Mouse (Mus musculus): ENCODE data around the gene Bsnd. TPM values are rescaled to one million over a fixed set of nuclear protein-coding genes. Genes with fewer than 3 reads are reported as not detected.

Gene Bsnd
- total RNA-seq, 1 experiment: 0.09 TPM

- H3K36me3 ChIP-seq (ENCODE audit: control insufficient read depth, insufficient read depth, low read length, poor library complexity, severe bottlenecking): no peaks in the 10 kb centered on the region
- in situ Hi-C loops (cut with MboI; ENCODE audit: low sequenced_read_pairs in 2 of 2, unreplicated experiment in 2 of 2): no loop called here
- no peak for TF ChIP-seq HCFC1 (IDR thresholded peaks at IDR 0.05; ENCODE audit: borderline replicate concordance, insufficient read depth, low read length)
- TF ChIP-seq MAFK (IDR thresholded peaks at IDR 0.05; ENCODE audit: insufficient read depth, low read depth, low read length): no peak
- no peak for TF ChIP-seq ZC3H11A (IDR thresholded peaks at IDR 0.05; ENCODE audit: borderline replicate concordance, low read depth, low read length)
- no peak for TF ChIP-seq CHD2 (IDR thresholded peaks at IDR 0.05; ENCODE audit: low read depth, low read length)
- no peak for TF ChIP-seq ZNF384 (IDR thresholded peaks at IDR 0.05; ENCODE audit: low read depth, low read length)
- DNase-seq (ENCODE audit: low read depth, low spot score): no peak
- no peak overlapping the region for H3K27ac ChIP-seq (ENCODE audit: insufficient read depth, low read depth, low read length, poor library complexity, severe bottlenecking)
- H3K4me1 ChIP-seq (ENCODE audit: control insufficient read depth in 2 of 2, insufficient read depth in 2 of 2, low read length in 2 of 2, poor library complexity in 1 of 2): peaks cover 0 to 5% of the 10 kb centered on the region in 2 experiments; a peak in 1 of 4 replicates
- H3K9me3 ChIP-seq (ENCODE audit: control insufficient read depth, insufficient read depth, low read depth, low read length): no peaks in the 10 kb centered on the region
- no peak overlapping the region for H3K9ac ChIP-seq (ENCODE audit: insufficient read depth, low read depth, low read length, poor library complexity, severe bottlenecking)
- no peak overlapping the region for H3K4me3 ChIP-seq (ENCODE audit: insufficient read depth in 1 of 2, low read depth in 1 of 2, low read length in 2 of 2, poor library complexity in 1 of 2, severe bottlenecking in 1 of 2)
These were observed 32.9 kb upstream of the Bsnd start for GRCm38 (mm10) chr4:106525001-106525400.

- Histone ChIP-seq H3K9ac (ENCODE audit: insufficient read depth, low read depth, low read length, poor library complexity, severe bottlenecking) (no peak overlapping the region), H3K36me3 (ENCODE audit: control insufficient read depth, insufficient read depth, low read length, poor library complexity, severe bottlenecking) (no peaks in the 10 kb centered on the region), H3K4me1 (ENCODE audit: control insufficient read depth in 2 of 2, insufficient read depth in 2 of 2, low read length in 2 of 2, poor library complexity in 1 of 2) (peaks cover 0 to 3% of the 10 kb centered on the region in 2 experiments; a peak in 1 of 4 replicates), H3K4me3 (ENCODE audit: insufficient read depth in 1 of 2, low read depth in 1 of 2, low read length in 2 of 2, poor library complexity in 1 of 2, severe bottlenecking in 1 of 2) (no peak overlapping the region), H3K27ac (ENCODE audit: insufficient read depth, low read depth, low read length, poor library complexity, severe bottlenecking) (no peak overlapping the region), H3K9me3 (ENCODE audit: control insufficient read depth, insufficient read depth, low read depth, low read length) (no peaks in the 10 kb centered on the region)
- no peak for DNase-seq (ENCODE audit: low read depth, low spot score)
- no peak for TF ChIP-seq ZC3H11A (IDR thresholded peaks at IDR 0.05; ENCODE audit: borderline replicate concordance, low read depth, low read length)
- no peak for TF ChIP-seq HCFC1 (IDR thresholded peaks at IDR 0.05; ENCODE audit: borderline replicate concordance, insufficient read depth, low read length)
- TF ChIP-seq MAFK (IDR thresholded peaks at IDR 0.05; ENCODE audit: insufficient read depth, low read depth, low read length): no peak
- TF ChIP-seq ZNF384 (IDR thresholded peaks at IDR 0.05; ENCODE audit: low read depth, low read length): no peak
- no peak for TF ChIP-seq CHD2 (IDR thresholded peaks at IDR 0.05; ENCODE audit: low read depth, low read length)
- in situ Hi-C loops (cut with MboI; ENCODE audit: low sequenced_read_pairs in 2 of 2, unreplicated experiment in 2 of 2): no loop called here
These were observed 32.0 kb upstream of the Bsnd start for GRCm38 (mm10) chr4:106524131-106524530.

- no peak for DNase-seq (ENCODE audit: low read depth, low spot score)
- no peak overlapping the region for H3K27ac ChIP-seq (ENCODE audit: insufficient read depth, low read depth, low read length, poor library complexity, severe bottlenecking)
- no peak overlapping the region for H3K4me3 ChIP-seq (ENCODE audit: insufficient read depth in 1 of 2, low read depth in 1 of 2, low read length in 2 of 2, poor library complexity in 1 of 2, severe bottlenecking in 1 of 2)
- in situ Hi-C loops (cut with MboI; ENCODE audit: low sequenced_read_pairs in 2 of 2, unreplicated experiment in 2 of 2): no loop called here
- TF ChIP-seq ZC3H11A (IDR thresholded peaks at IDR 0.05; ENCODE audit: borderline replicate concordance, low read depth, low read length) (no peak), ZNF384 (IDR thresholded peaks at IDR 0.05; ENCODE audit: low read depth, low read length) (no peak), HCFC1 (IDR thresholded peaks at IDR 0.05; ENCODE audit: borderline replicate concordance, insufficient read depth, low read length) (no peak), CHD2 (IDR thresholded peaks at IDR 0.05; ENCODE audit: low read depth, low read length) (no peak), MAFK (IDR thresholded peaks at IDR 0.05; ENCODE audit: insufficient read depth, low read depth, low read length) (no peak)
- no peaks in the 10 kb centered on the region for H3K36me3 ChIP-seq (ENCODE audit: control insufficient read depth, insufficient read depth, low read length, poor library complexity, severe bottlenecking)
- H3K9me3 ChIP-seq (ENCODE audit: control insufficient read depth, insufficient read depth, low read depth, low read length): no peaks in the 10 kb centered on the region
- H3K4me1 ChIP-seq (ENCODE audit: control insufficient read depth in 2 of 2, insufficient read depth in 2 of 2, low read length in 2 of 2, poor library complexity in 1 of 2): no peaks in the 10 kb centered on the region
- H3K9ac ChIP-seq (ENCODE audit: insufficient read depth, low read depth, low read length, poor library complexity, severe bottlenecking): no peak overlapping the region
These were observed 30.5 kb upstream of the Bsnd start for GRCm38 (mm10) chr4:106522547-106522946.

- Histone ChIP-seq H3K9ac (ENCODE audit: insufficient read depth, low read depth, low read length, poor library complexity, severe bottlenecking) (no peak overlapping the region), H3K4me1 (ENCODE audit: control insufficient read depth in 2 of 2, insufficient read depth in 2 of 2, low read length in 2 of 2, poor library complexity in 1 of 2) (no peaks in the 10 kb centered on the region), H3K9me3 (ENCODE audit: control insufficient read depth, insufficient read depth, low read depth, low read length) (no peaks in the 10 kb centered on the region), H3K4me3 (ENCODE audit: insufficient read depth in 1 of 2, low read depth in 1 of 2, low read length in 2 of 2, poor library complexity in 1 of 2, severe bottlenecking in 1 of 2) (no peak overlapping the region), H3K27ac (ENCODE audit: insufficient read depth, low read depth, low read length, poor library complexity, severe bottlenecking) (no peak overlapping the region), H3K36me3 (ENCODE audit: control insufficient read depth, insufficient read depth, low read length, poor library complexity, severe bottlenecking) (no peaks in the 10 kb centered on the region)
- in situ Hi-C loops (cut with MboI; ENCODE audit: low sequenced_read_pairs in 2 of 2, unreplicated experiment in 2 of 2): no loop called here
- no peak for DNase-seq (ENCODE audit: low read depth, low spot score)
- no peak for TF ChIP-seq MAFK (IDR thresholded peaks at IDR 0.05; ENCODE audit: insufficient read depth, low read depth, low read length)
- TF ChIP-seq ZC3H11A (IDR thresholded peaks at IDR 0.05; ENCODE audit: borderline replicate concordance, low read depth, low read length): no peak
- TF ChIP-seq HCFC1 (IDR thresholded peaks at IDR 0.05; ENCODE audit: borderline replicate concordance, insufficient read depth, low read length): no peak
- TF ChIP-seq CHD2 (IDR thresholded peaks at IDR 0.05; ENCODE audit: low read depth, low read length): no peak
- TF ChIP-seq ZNF384 (IDR thresholded peaks at IDR 0.05; ENCODE audit: low read depth, low read length): no peak
These were observed 22.5 kb upstream of the Bsnd start for GRCm38 (mm10) chr4:106514606-106515005.

GRCm38 (mm10) chr4:106509888-106510287, 17.8 kb upstream of the Bsnd start:
- in situ Hi-C loops (cut with MboI; ENCODE audit: low sequenced_read_pairs in 2 of 2, unreplicated experiment in 2 of 2): no loop called here
- H3K9ac ChIP-seq (ENCODE audit: insufficient read depth, low read depth, low read length, poor library complexity, severe bottlenecking): no peak overlapping the region
- no peak for DNase-seq (ENCODE audit: low read depth, low spot score)
- TF ChIP-seq HCFC1 (IDR thresholded peaks at IDR 0.05; ENCODE audit: borderline replicate concordance, insufficient read depth, low read length): no peak
- no peak for TF ChIP-seq CHD2 (IDR thresholded peaks at IDR 0.05; ENCODE audit: low read depth, low read length)
- TF ChIP-seq MAFK (IDR thresholded peaks at IDR 0.05; ENCODE audit: insufficient read depth, low read depth, low read length): no peak
- no peak for TF ChIP-seq ZNF384 (IDR thresholded peaks at IDR 0.05; ENCODE audit: low read depth, low read length)
- no peak overlapping the region for H3K27ac ChIP-seq (ENCODE audit: insufficient read depth, low read depth, low read length, poor library complexity, severe bottlenecking)
- H3K36me3 ChIP-seq (ENCODE audit: control insufficient read depth, insufficient read depth, low read length, poor library complexity, severe bottlenecking): no peaks in the 10 kb centered on the region
- H3K4me3 ChIP-seq (ENCODE audit: insufficient read depth in 1 of 2, low read depth in 1 of 2, low read length in 2 of 2, poor library complexity in 1 of 2, severe bottlenecking in 1 of 2): no peak overlapping the region
- no peaks in the 10 kb centered on the region for H3K9me3 ChIP-seq (ENCODE audit: control insufficient read depth, insufficient read depth, low read depth, low read length)
- H3K4me1 ChIP-seq (ENCODE audit: control insufficient read depth in 2 of 2, insufficient read depth in 2 of 2, low read length in 2 of 2, poor library complexity in 1 of 2): no peaks in the 10 kb centered on the region

Data from ES-E14 (cell line).